Mouse (Mus musculus): ENCODE data around the gene Snrpd3.

DNA sequence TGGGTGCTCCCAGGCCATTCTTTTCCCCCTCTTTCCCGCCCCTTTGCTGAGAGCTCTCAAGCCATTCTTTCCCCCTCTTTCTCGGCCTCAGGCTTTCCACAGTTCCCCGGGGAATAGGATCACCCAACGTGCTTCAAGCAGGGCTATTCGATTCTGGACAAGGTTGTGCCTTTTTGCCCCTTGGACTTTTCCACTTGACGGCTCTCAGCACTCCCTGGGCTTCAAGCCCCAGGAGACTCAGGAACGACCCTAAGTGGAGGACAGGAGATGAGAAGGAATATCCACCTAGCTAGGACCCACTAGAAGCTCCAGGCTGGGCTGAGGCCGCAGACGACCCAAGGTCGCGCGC lies 653 bp upstream of the Snrpd3 start:
- no peak for TF ChIP-seq GATA1 (IDR thresholded peaks at IDR 0.05; ENCODE audit: low read length)
- TF ChIP-seq TAL1 (IDR thresholded peaks at IDR 0.05; ENCODE audit: low read length) = no peak

Data from erythroblast, embryonic 14.5 days (primary cell).